Mouse (Mus musculus) brain, embryonic 18.5 days (tissue): ENCODE results near the gene Gbx1.
"Not testable (repeated sequence)": the region's sequence is repeated elsewhere in the genome, so short reads cannot be mapped to it uniquely, and the experiment has no call there.

Source experiments
- DNase-seq: peaks from one replicate; pipeline ENCODE4 v3.0.0-alpha.2; 2012; ENCODE audit warnings: low read depth, low spot score

Gene Gbx1

GRCm38 (mm10) chr5:24526889-24527230, at the start of gene Gbx1:
TSS of gene Gbx1 (minus strand) at chr5:24527202.
- no peak for DNase-seq

DNA sequence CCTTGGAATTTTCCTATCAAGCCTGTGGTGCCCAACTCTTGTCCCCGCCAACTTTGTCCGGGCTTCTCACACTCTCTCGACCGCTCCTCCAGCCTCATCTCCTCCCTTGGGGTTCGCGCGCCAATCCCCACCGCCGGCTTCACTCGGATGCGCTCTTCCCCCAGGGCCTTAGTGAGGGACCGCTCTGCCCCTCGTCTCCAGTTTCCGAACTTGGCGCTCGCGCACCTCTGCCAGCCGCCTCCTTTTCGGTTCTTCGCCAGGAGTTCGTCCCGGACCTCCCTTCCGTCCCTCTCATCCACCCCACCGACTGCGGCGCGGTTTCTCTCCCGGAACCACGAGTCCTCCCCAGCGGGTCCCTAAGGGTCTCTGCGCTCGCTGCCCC, 49.8 kb upstream of the Gbx1 start:
- DNase-seq: no peak

- no peak for DNase-seq
Observed at GRCm38 (mm10) chr5:24575948-24576347, 48.9 kb upstream of the Gbx1 start.

DNA sequence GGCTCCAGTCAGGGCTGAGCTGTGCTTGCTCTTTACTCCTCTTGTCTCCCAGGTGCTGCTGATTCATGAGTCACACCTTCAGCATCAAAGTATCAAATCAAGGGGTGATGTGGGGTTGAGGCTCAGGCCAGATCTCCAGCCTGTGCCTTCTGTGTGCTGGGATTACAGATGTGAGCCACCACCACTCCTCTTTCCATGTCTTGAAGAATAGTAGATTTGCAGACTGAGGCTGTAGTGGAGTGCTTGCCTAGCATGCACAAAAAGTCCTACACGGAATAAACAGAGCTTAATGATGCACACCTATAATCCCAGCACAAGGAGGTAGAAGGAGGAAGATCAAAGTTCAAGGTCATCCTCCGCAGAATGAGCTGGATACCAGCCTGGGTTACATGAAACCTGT, 29.7 kb upstream of the Gbx1 start, which contains the start of gene 4931409K22Rik:
Gene 4931409K22Rik (minus strand): TSS at position 101 of the 400 bp plus-strand sequence.
- DNase-seq: no peak

DNA sequence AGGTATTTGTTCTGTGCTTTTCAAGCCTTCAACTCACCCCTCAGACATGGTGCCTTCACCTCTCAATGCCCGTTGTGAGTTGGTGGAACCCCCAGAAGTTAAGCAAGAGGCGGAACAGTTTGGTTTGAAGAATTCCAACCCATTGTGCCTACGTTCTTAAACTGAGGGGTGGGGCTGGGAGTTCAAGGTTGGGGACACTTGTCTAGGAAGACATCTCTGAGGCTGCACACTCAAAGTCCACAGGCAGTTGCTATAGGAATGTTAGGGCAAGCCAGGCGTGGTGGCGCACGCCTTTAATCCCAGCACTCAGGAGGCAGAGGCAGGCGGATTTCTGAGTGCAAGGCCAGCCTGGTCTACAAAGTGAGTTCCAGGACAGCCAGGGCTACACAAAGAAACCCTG, 28.3 kb upstream of the Gbx1 start:
- DNase-seq: not testable (repeated sequence)

DNA sequence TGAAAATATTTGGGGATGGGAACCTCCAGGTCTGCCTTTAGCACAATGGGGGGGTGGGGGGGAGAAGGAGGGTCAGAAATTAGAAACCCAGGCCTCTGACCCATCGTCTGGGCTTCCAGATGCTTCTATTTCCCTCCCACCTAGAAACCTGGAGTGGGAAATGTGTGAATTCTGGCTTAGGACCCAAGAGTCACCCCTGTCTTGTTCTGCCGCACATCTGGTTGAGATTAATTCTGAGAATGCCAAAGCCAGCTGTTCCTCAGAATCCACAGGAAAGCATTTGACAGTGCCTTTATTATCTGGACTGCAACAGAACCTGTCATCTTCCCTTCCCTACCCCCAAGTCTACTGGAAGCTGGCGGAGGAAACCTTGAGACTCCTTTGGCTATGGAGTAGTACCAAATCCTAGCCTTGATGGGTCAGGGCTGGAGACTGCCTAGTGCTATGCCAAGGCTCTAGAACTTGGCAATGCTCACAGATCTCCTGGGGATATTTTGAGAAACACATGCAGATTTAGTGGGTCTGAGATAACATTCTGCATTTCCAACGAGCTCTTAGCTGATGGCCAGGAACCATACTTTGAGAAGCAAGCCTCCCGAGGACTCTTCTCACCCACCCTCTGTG, 26.7 kb upstream of the Gbx1 start:
- DNase-seq: no peak

DNA sequence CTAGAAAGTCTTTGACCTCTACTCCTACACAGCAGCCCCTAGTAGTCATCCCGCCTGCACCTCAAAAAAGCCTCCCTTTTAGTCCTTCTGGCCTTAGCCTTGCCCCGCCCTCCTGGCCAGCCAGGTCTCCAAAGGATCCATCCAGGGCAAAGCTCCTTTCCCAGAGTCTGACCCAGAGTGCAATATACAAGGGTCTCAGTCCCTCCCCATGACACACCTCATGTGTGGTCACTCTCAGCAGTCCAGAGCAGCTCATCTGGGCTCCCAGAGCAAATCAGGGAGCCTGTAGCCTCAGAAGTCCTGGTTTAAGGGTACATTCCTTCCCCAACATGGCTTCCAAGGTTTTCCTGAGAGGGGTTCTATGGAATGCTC, 24.3 kb upstream of the Gbx1 start:
- no peak for DNase-seq

DNA sequence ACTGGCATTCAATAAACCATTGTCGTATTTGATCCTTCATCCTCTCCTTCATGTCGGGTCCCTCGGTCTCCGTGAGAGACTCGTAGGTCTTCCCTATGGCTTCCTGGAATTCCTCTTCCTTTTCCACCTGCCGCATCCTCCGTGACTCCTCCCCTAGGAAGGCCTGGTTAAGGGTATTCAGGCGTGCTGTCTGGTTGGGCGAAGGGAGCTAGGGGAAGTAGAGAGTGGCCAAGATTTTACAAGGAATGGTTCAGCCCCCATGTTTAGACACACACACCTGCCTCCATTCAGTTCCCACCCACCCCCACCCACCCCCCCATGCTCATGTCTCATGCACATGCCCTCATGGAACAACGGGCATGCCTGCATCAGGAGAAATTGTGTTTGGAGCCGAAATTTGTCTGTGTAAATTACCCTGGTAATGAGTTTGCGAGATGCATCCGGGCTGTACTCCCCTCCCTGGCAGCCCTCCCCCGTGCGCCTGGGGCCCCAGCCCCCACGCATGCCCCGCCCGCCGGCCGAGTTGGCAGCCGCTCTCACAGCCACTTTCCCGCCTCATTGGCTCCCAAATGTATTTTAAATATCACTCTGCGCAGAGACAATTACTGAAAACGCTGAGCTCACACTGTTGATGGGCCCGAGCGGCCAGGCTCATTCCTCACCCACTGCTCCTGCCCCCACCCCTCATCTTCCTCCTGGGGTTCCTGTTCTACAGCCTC, 23.8 kb upstream of the Gbx1 start:
- peak; percentile 40 for DNase-seq

GRCm38 (mm10) chr5:24542643-24543042, 15.6 kb upstream of the Gbx1 start:
- DNase-seq: no peak

- DNase-seq: no peak
Observed at GRCm38 (mm10) chr5:24541144-24541569, 14.2 kb upstream of the Gbx1 start.

DNA sequence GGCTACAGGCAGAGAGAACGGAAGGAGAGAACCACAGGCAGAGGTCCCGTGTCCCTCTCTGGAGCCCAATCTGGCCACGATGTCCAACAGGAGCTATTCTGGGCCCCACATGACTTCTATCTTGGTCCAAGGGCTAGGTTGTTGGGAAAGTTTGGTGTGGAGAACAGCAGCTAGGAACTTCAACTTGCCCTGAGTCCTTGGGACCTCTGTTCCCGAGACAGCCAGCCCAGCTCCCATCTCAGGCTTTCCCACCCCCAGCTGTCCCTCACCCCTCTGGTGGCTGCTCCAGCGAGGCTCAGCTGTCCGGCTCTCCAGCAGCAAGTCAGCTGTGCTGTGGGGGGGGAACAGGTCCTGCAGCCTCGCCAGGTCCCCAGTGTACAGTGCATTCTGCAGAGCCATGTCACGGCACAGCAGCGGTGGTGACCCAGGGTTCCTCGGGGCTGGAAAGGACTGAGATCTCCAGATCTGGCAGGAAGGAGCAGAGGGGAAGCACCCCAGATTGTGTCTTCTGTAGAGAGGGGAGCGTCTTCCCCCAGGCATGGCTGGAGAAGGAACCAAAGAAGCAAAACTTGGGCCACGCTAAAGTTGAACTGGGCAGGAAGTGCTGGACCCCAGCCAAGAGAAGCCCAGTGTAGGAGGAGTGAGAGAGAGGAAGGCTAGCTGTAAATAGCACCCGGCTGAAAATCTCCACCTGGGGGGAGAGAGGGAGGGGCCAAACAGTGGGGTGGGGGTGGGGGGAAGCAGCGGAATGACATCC, 13.6 kb upstream of the Gbx1 start, which contains the start of gene Asb10:
Gene Asb10 (minus strand): TSS at position 592 of the 757 bp plus-strand sequence.
- DNase-seq: no peak

- no peak for DNase-seq
Observed at GRCm38 (mm10) chr5:24539571-24540296, 12.7 kb upstream of the Gbx1 start.

- DNase-seq: no peak
Observed at GRCm38 (mm10) chr5:24537618-24538017, 10.6 kb upstream of the Gbx1 start.

GRCm38 (mm10) chr5:24536511-24536910, 9.5 kb upstream of the Gbx1 start:
- DNase-seq: no peak

- no peak for DNase-seq
Observed at GRCm38 (mm10) chr5:24535731-24536130, 8.7 kb upstream of the Gbx1 start.

DNA sequence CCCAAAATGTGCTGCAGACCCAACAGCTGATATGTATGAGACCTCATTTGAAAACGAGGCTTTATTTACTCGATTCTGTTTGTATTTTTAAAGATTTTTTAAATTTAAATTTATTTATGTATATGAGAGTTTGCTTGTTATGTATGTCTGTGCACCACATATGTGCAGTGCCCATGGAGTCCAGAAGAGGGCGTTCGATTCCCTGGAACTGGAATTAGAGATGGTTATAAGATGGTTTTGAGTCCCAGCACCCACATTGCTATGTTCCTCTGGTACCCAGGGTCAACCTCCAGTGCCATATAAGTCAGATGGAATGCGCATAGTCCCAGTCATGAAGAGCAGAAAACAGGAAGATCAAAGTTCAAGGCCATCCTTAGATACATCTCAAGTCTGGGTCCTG, 7.3 kb upstream of the Gbx1 start:
- DNase-seq: no peak

- no peak for DNase-seq
Observed at GRCm38 (mm10) chr5:24533391-24533790, 6.4 kb upstream of the Gbx1 start.

DNA sequence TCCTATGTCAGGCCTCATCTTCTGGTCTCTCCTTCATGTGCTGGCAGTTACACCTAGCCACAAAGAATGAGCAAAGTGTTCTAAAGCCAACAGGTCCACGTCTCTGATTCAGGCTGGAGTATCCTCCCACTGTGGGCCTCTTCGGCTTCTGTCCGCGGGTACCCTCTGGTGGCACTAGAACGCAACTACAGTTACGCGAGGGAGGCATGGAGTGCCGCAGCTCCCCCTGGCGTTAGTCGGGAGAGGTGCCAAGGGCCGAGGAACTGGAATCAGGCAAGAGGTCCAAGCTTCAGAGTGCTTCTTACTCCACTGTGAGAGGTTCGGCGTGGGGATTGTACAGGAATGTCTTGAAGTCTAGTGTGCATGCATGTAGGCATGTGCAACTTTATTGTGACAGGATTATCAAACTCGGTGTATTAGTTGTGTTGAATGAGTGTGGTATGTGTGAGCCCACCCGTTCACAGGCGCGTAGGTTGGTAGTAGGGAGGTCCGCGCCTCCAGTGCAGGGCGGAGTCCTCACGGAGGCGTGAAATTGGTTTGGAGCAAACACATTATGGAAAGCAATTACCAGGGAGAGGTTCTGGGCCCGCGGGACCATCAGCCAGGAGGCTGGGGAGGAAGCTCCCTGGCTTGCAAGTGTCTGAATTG, 3.2 kb upstream of the Gbx1 start:
- DNase-seq: peak; percentile 51

DNA sequence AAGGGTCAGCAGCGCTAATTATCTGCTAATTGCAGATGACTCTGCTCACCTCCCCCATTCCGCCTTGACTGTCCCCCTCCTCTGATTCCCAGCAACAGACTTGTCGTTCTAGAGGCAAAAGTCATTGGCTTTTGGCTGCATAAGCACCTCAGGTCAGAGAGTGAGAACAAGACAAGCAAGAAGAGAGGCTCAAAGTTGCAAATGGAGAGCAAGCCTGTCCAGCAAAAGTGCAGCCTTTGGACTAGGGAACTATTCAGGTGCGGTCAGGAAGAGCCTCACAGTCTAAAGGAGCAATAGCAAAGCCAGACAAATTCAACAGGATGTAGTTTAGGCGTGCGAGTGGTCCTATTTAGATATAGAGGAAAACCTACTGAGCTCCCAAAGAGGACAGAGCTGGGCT, 778 bp upstream of the Gbx1 start:
- DNase-seq: no peak

DNA sequence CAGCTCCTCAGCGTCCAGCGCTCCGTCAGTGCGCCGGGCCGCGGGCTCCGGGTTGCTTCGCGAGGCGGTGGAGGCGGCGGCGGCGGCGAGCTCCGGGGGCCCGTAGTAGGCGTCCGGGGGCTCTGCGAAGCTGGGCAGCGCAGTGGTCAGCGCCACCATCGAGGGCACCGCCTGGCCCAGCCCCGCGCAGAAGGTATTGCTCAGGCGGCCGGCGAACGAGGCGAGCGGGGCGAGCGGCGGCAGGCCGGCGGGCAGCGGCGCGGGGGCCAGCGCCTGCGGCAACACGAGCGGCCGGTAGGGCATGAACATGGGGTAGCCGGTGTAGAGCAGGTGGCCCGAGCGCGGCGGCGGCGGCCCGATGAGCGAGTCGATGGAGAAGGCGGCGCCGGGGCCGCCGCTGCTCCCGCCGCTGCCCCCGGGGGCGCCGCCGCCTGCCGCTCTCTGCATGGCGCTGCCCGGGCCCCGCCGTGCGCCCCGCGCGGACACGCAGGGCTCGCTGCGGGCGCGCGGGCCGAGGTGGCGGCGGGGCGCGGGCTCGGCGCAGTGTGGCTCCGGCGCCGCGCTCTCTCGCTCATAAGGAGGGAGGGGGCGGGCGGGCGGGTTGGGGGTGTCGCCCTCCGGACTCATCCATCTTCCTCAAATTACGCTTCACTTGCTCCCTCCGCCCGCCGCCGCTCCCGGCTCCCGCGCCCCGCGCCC, 663 bp downstream of the Gbx1 start:
- DNase-seq: no peak
